Mouse (Mus musculus) spleen, postnatal 36 days (tissue): ENCODE measurements around the gene Tmem247.

ENCODE experiments used
- DNase-seq, 2 experiments: peaks; one replicate each; pipeline ENCODE4 v3.0.0; 2022; ENCODE audit warnings: low spot score in 2 of 2, mixed read lengths in 1 of 2

The Tmem247 gene

DNA sequence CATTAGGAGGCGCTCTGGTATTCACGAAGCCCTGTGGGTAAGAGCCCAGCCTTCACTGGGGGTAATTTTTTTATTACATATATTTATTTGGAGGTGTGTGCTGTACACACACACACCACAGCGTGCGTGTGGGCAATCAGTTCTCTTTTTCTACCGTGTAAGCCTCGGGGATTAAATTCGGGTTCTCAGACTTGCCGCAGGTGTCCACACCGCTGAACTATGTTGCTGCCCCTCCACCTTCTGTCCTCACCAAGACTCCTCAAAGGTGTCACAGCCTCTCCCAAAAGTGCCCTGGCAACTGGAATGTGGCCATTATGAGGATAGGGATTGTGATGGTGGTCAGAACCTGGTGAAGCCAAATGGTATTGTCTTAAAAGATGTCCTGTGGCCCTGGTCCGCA is at the start of gene Tmem247:
Gene Tmem247, plus strand, starts transcription at position 301 of the 400 bp plus-strand sequence.
- no peak for DNase-seq

- DNase-seq: no peak
Measured at GRCm38 (mm10) chr17:86870586-86870985, 46.6 kb upstream of the Tmem247 start.

- no peak for DNase-seq
Measured at GRCm38 (mm10) chr17:86872643-86873042, 44.5 kb upstream of the Tmem247 start.

DNA sequence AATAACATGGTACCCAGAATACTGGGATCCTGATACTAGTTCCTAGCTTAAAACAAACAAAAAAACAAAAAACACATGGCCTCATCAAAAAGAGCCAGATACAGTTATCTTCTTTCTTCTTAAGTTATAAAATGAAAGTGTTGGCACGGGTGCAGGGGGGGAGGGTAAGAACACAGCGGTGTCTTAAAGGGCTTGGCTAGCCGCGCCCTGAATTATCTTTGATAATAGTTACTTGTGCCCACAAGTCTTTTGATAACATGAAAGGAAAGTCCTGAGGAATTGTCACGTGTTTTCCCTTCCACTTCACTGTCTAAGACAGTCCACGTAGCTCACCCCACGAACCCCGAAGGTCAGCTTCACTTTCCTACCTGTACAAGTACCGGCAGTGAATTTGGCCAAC is 40.2 kb upstream of the Tmem247 start:
- no peak for DNase-seq

GRCm38 (mm10) chr17:86877747-86878146 is 39.4 kb upstream of the Tmem247 start:
- DNase-seq: no peak

GRCm38 (mm10) chr17:86880056-86880455 is 37.1 kb upstream of the Tmem247 start:
- DNase-seq: no peak

- no peak for DNase-seq
Measured at GRCm38 (mm10) chr17:86880461-86881044, 36.6 kb upstream of the Tmem247 start.

- no peak for DNase-seq
Measured at GRCm38 (mm10) chr17:86895191-86895590, 22.0 kb upstream of the Tmem247 start.

- DNase-seq: no peak
Measured at GRCm38 (mm10) chr17:86897486-86898165, 19.5 kb upstream of the Tmem247 start.

GRCm38 (mm10) chr17:86899821-86900220 is 17.3 kb upstream of the Tmem247 start:
- DNase-seq: no peak

DNA sequence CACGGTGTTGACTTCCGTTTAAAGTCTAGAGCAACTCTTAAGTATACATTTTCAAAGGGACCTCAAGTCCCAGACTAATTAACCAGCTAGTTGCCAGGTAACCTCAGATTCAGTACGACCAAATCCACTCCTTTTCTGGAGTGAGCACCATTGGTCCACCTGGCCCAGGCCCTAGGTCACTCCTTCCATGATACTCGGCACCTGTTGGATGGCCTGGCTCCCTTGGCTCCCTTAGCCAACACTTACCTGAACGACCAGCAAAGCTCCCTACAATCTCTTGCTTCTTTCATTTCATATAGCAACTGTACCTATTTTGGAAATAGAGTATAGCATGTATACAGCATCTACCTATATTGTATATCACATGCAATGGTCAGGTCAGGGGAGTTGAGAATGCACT is 16.6 kb upstream of the Tmem247 start:
- no peak for DNase-seq

DNA sequence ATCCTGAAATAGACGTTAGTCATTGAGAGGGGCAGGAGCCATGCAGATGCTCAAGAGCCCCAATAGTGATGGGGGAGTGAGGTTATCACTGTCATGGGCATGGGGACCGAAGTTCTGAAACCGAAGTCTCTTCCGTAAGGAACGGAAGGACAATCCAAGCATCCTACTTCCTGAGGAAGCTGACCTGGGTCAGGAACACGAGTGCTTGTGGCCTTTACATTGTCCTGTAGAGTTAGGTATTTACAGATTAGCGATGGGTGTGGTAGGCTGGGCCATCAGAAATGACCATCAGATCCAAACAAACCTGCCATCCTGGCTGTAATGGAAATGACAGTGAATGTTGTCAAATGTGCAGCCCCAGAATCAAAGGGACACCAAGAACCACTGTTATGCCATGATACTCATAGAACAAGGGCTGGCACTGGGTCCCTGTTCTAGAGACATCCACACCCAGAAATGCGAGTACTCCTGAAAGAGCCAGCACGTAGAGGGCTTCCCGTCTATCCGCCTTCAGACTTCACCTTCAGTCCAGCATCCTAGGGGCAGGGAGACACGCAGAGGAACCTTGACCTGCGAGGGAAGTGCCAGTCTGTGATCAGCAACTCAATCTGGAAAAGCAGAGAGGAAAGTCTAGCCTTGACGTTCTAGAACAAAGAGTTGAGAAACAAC is 14.6 kb upstream of the Tmem247 start:
- DNase-seq: no peak

DNA sequence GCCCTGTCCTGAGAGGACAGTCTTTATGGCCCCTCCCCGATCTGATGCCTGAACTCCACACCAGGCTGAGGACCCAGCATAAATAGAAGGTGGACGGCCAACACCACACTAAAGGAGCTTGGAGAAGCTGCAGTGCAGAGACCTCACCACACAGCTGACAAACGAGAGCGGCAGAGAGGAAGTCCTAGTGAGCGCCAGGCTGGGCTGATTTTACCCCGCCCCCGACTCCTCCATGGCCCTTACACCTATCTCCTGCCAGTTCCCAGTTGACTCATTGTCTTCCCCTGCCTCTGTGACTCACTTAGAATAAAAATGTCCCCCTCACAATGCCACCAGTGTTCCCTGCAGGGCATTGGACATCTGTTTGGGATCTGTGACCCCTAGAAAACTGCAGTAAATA is 13.6 kb upstream of the Tmem247 start:
- peak in 1 of 2 experiments; percentile 22 for DNase-seq

GRCm38 (mm10) chr17:86904206-86904605 is 12.9 kb upstream of the Tmem247 start:
- DNase-seq: no peak

DNA sequence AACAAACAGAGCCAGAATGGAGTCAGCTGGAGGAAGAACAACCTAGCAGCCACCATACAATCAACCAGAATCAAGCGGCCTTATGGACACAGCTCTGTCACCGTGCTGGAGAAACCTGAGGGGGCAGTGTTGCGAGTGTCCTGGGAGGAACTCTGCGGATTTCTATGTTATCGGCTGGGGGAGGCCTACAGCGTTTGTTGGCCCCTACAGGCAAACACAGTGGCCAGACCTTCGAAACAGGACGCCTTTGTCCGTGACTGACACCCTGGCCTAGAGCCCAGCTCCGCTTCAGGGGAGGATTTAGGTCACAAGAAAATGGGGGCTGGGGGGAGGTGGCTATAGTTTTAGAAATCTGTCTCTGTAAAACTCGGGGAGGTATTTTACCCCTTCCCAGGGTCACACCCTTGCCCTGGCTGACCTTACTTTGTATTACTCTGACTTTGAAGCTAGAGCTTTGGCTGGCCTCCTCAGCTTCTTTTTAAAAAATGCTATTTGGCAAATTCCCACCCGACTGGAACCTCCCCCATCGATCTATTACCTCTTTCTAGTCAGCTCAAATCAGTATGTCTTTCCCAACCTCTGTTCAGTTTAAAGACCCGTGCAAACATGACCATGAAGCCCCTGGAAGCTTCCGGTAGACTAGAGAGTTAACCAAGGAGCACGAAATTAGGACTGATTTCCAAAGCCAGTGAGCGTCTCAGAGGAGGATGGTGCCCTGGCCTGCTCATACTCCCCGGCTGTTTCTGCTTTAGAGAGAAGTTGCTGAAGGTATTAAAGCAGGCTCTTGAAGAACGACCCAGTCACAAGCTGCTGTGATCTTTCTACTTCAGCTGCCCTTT is 11.6 kb upstream of the Tmem247 start:
- no peak for DNase-seq

DNA sequence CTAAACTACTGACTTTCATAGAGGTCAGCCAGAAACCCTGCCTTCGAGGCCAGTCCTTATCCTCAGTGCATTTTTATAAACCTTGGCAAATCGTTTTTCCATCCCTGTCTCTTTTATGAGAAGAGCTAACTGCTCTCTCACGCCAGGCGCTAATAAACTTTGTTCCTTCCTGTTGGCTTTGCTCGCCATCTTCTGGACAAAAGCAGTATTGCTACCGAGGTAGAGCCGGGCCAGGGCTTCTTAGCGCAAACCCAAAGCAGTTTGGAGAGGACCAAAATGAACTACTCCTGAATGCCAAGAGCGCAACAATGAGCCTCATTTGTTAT is 11.0 kb upstream of the Tmem247 start:
- peak; percentile 41 to 43 for DNase-seq

GRCm38 (mm10) chr17:86906601-86907000 is 10.5 kb upstream of the Tmem247 start:
- no peak for DNase-seq

DNA sequence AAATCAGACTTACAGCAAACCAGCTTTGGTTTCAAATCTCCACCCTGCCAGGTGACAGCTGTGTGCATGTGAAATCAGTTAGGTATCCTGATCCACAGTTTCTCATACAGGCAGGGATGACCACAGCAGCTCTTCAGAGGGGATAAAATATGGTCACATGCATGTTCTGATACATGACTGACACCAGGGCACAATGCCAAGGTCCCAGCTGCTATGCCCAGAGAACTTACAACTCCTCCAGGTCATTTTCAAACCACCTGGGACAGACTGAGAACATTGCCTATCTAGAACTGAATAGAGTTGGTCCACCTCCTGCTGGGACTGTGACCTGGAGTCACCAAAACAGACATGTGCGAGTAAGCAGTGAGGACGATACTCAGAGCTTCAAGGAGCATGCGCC is 10.1 kb upstream of the Tmem247 start:
- no peak for DNase-seq

- no peak for DNase-seq
Measured at GRCm38 (mm10) chr17:86908316-86908715, 8.8 kb upstream of the Tmem247 start.

GRCm38 (mm10) chr17:86909733-86910495 is 7.2 kb upstream of the Tmem247 start:
- DNase-seq: no peak

- DNase-seq: no peak
Measured at GRCm38 (mm10) chr17:86911261-86911660, 5.9 kb upstream of the Tmem247 start.
